Mouse (Mus musculus): ENCODE results near the gene Psd. TPM values are rescaled to one million over a fixed set of nuclear protein-coding genes. Genes with fewer than 3 reads are reported as not detected.

Gene Psd
- polyA plus RNA-seq (2012; rRNA removed): 127 and 146 TPM in 2 replicates

GRCm38 (mm10) chr19:46326756-46327305 is at the start of gene Psd:
Psd (minus strand) TSS chr19:46327156.

GRCm38 (mm10) chr19:46350168-46350932 is 23.4 kb upstream of the Psd start, which contains the start of gene 2310034G01Rik:
2310034G01Rik (minus strand) TSS chr19:46350302.

GRCm38 (mm10) chr19:46338331-46338936 is 11.5 kb upstream of the Psd start, which contains the start of gene Cuedc2:
Cuedc2 (minus strand) TSS chr19:46338702.

GRCm38 (mm10) chr19:46328081-46329030 is 1.4 kb upstream of the Psd start, which contains the start of gene Fbxl15:
Fbxl15 (plus strand) TSS chr19:46328184.

GRCm38 (mm10) chr19:46304216-46304841 is 22.6 kb downstream of the Psd start, which contains the start of gene Nfkb2:
Nfkb2 (plus strand) TSS chr19:46304320.

Other genes with a start within 250 kb of the Psd start
- not detected in 2 replicates for gene Elovl3, start 195.3 kb downstream of the Psd start, polyA plus RNA-seq (2012; rRNA removed)
- 0.11 and 0.16 TPM in 2 replicates for gene Pitx3, start 178.8 kb downstream of the Psd start, polyA plus RNA-seq (2012; rRNA removed)
- 74.1 and 108 TPM in 2 replicates for gene Gbf1, start 174.6 kb downstream of the Psd start, polyA plus RNA-seq (2012; rRNA removed)
- 77.5 and 91.6 TPM in 2 replicates for gene Nfkb2, start 22.8 kb downstream of the Psd start, polyA plus RNA-seq (2012; rRNA removed)
- 44.4 and 50.7 TPM in 2 replicates for gene Fbxl15, start 1.0 kb upstream of the Psd start, polyA plus RNA-seq (2012; rRNA removed)
- gene Cuedc2, start 11.5 kb upstream of the Psd start, polyA plus RNA-seq (2012; rRNA removed): 86.4 and 109 TPM in 2 replicates
- gene Mfsd13a, start 14.0 kb upstream of the Psd start, polyA plus RNA-seq (2012; rRNA removed): 54.2 and 72.7 TPM in 2 replicates
- gene 2310034G01Rik, start 23.1 kb upstream of the Psd start, polyA plus RNA-seq (2012; rRNA removed): 15.3 and 23.6 TPM in 2 replicates
- gene Actr1a, start 68.6 kb upstream of the Psd start, polyA plus RNA-seq (2012; rRNA removed): 79.7 and 86.6 TPM in 2 replicates
- 33.3 and 37.1 TPM in 2 replicates for gene Sufu, start 69.7 kb upstream of the Psd start, polyA plus RNA-seq (2012; rRNA removed)
- gene Trim8, start 174.5 kb upstream of the Psd start, polyA plus RNA-seq (2012; rRNA removed): 113 and 125 TPM in 2 replicates
- 17.9 and 22.2 TPM in 2 replicates for gene Arl3, start 246.0 kb upstream of the Psd start, polyA plus RNA-seq (2012; rRNA removed)
- 8.1 and 9.3 TPM in 2 replicates for gene Sfxn2, start 246.2 kb upstream of the Psd start, polyA plus RNA-seq (2012; rRNA removed)